Mouse (Mus musculus) telencephalon, adult 2 months (tissue): ENCODE data around the gene Spg11.
"Not testable (repeated sequence)": the region's sequence is repeated elsewhere in the genome, so short reads cannot be mapped to it uniquely, and the experiment has no call there.

Source experiments
- DNase-seq: peaks from one replicate; pipeline ENCODE4 v3.0.0-alpha.2; 2011; ENCODE audit warnings: low read depth, low spot score

Gene Spg11

GRCm38 (mm10) chr2:122145756-122146155 is 27.6 kb upstream of the Spg11 start:
- DNase-seq: no peak

GRCm38 (mm10) chr2:122143111-122143510 is 24.9 kb upstream of the Spg11 start:
- DNase-seq: no peak

- DNase-seq: no peak
Observed at GRCm38 (mm10) chr2:122141332-122141967, 23.3 kb upstream of the Spg11 start.

GRCm38 (mm10) chr2:122140815-122141214 is 22.6 kb upstream of the Spg11 start:
- DNase-seq: no peak

GRCm38 (mm10) chr2:122137839-122138465 is 19.8 kb upstream of the Spg11 start:
- no peak for DNase-seq

- DNase-seq: no peak
Observed at GRCm38 (mm10) chr2:122132618-122133017, 14.4 kb upstream of the Spg11 start.

GRCm38 (mm10) chr2:122132078-122132477 is 13.9 kb upstream of the Spg11 start:
- no peak for DNase-seq

- no peak for DNase-seq
Observed at GRCm38 (mm10) chr2:122127635-122128034, 9.4 kb upstream of the Spg11 start.

- DNase-seq: no peak
Observed at GRCm38 (mm10) chr2:122126765-122127347, 8.7 kb upstream of the Spg11 start.

GRCm38 (mm10) chr2:122125680-122126572 is 7.7 kb upstream of the Spg11 start:
- no peak for DNase-seq

GRCm38 (mm10) chr2:122116888-122117287 is 1.3 kb downstream of the Spg11 start:
- DNase-seq: no peak

GRCm38 (mm10) chr2:122109714-122110113 is 8.5 kb downstream of the Spg11 start:
- DNase-seq: no peak

- no peak for DNase-seq
Observed at GRCm38 (mm10) chr2:122108101-122108500, 10.1 kb downstream of the Spg11 start.

- no peak for DNase-seq
Observed at GRCm38 (mm10) chr2:122102070-122102469, 16.1 kb downstream of the Spg11 start.

GRCm38 (mm10) chr2:122097686-122098085 is 20.5 kb downstream of the Spg11 start:
- DNase-seq: not testable (repeated sequence)

- no peak for DNase-seq
Observed at GRCm38 (mm10) chr2:122093844-122094243, 24.3 kb downstream of the Spg11 start.

- no peak for DNase-seq
Observed at GRCm38 (mm10) chr2:122086446-122086845, 31.7 kb downstream of the Spg11 start.

- no peak for DNase-seq
Observed at GRCm38 (mm10) chr2:122081728-122082456, 36.3 kb downstream of the Spg11 start.

GRCm38 (mm10) chr2:122069922-122070321 is 48.3 kb downstream of the Spg11 start:
- DNase-seq: no peak

GRCm38 (mm10) chr2:122069144-122069912 is 48.9 kb downstream of the Spg11 start:
- no peak for DNase-seq

- DNase-seq: no peak
Observed at GRCm38 (mm10) chr2:122066241-122066640, 51.9 kb downstream of the Spg11 start.
